Mouse (Mus musculus): ENCODE measurements at regions not wholly inside any gene's neighbourhood (a gene's known extent, or its start where the extent isn't known, plus 50 kb on each side); places are given as distances from the start of the nearest gene placed in this dataset.

DNA sequence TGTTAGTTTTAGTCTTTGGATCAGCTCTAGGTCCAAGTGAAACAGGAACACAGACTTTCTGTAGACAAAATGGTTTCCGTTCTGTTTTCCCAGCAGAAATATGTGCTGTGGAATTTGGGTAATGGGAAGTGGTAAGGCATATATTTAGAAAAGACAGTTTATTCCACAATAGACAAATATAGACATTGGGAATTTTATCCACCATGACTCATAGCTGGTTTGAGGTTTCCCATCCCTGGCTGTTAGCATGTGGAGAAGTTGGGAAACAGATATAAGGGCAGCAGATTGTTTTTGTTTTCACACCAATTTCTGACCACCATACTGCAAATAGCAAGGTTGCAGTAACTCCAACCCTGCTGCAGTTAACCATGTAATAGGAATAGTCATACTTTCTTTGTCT lies 385.0 kb upstream of the Adam34 start:
- no peak overlapping the region for H3K4me3 ChIP-seq (ENCODE audit: low read depth, low read length)
- TF ChIP-seq CTCF (IDR thresholded peaks at IDR 0.05; ENCODE audit: low read depth), result no peak
- WGBS, result 63% methylated on average over 1 of the region's 1 CpGs
- no peak overlapping the region for H3K27ac ChIP-seq (ENCODE audit: low read depth, low read length)
- H3K36me3 ChIP-seq (ENCODE audit: control insufficient read depth, insufficient read depth), result no peaks in the 10 kb centered on the region
- H3K4me2 ChIP-seq (replicated peaks; ENCODE audit: low read depth), result no peak overlapping the region
- H3K9me3 ChIP-seq (ENCODE audit: control insufficient read depth), result no peaks in the 10 kb centered on the region
- no peak overlapping the region for H3K9ac ChIP-seq (ENCODE audit: low read depth, low read length)
- H3K4me1 ChIP-seq (replicated peaks; ENCODE audit: control insufficient read depth, insufficient read depth, low read length), result no peaks in the 10 kb centered on the region
- H3K27me3 ChIP-seq (replicated peaks; ENCODE audit: control insufficient read depth, insufficient read depth, low read length), result no peaks in the 10 kb centered on the region
- ATAC-seq, result no peak

GRCm38 (mm10) chr8:44093491-44093890 lies 383.6 kb upstream of the Adam34 start:
- Histone ChIP-seq H3K9me3 (ENCODE audit: control insufficient read depth) (no peaks in the 10 kb centered on the region), H3K4me3 (ENCODE audit: low read depth, low read length) (no peak overlapping the region), H3K27ac (ENCODE audit: low read depth, low read length) (no peak overlapping the region), H3K9ac (ENCODE audit: low read depth, low read length) (no peak overlapping the region), H3K27me3 (replicated peaks; ENCODE audit: control insufficient read depth, insufficient read depth, low read length) (no peaks in the 10 kb centered on the region), H3K36me3 (ENCODE audit: control insufficient read depth, insufficient read depth) (no peaks in the 10 kb centered on the region), H3K4me1 (replicated peaks; ENCODE audit: control insufficient read depth, insufficient read depth, low read length) (no peaks in the 10 kb centered on the region), H3K4me2 (replicated peaks; ENCODE audit: low read depth) (no peak overlapping the region)
- TF ChIP-seq CTCF (IDR thresholded peaks at IDR 0.05; ENCODE audit: low read depth), result no peak
- 71% methylated on average over 1 of the region's 1 CpGs for WGBS
- ATAC-seq, result no peak

DNA sequence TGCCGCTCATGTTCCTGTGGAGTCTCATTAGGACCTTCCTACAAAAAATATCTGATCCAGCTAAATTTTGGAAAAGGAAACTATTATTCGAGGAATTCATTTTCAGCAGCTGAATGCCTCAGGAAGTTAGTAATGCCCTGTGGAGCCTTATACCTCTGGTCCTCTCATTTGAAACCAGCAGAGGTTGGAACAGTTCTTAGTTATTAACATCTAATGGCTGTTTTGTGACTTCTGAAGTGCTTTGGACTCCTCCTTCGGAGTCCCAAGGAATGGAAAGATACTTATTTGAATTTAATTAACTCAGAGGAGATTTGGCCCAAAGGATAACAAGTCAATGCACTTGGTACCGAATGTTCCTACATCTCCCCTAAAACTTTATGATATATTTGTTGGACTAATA lies 372.2 kb upstream of the Adam34 start:
- no peaks in the 10 kb centered on the region for H3K27me3 ChIP-seq (replicated peaks; ENCODE audit: control insufficient read depth, insufficient read depth, low read length)
- 81% methylated on average over 4 of the region's 4 CpGs for WGBS
- no peak for TF ChIP-seq CTCF (IDR thresholded peaks at IDR 0.05; ENCODE audit: low read depth)
- no peak overlapping the region for H3K9ac ChIP-seq (ENCODE audit: low read depth, low read length)
- no peaks in the 10 kb centered on the region for H3K9me3 ChIP-seq (ENCODE audit: control insufficient read depth)
- no peak for ATAC-seq
- no peaks in the 10 kb centered on the region for H3K36me3 ChIP-seq (ENCODE audit: control insufficient read depth, insufficient read depth)
- H3K4me2 ChIP-seq (replicated peaks; ENCODE audit: low read depth), result no peak overlapping the region
- H3K4me3 ChIP-seq (ENCODE audit: low read depth, low read length), result no peak overlapping the region
- H3K4me1 ChIP-seq (replicated peaks; ENCODE audit: control insufficient read depth, insufficient read depth, low read length), result no peaks in the 10 kb centered on the region
- H3K27ac ChIP-seq (ENCODE audit: low read depth, low read length), result no peak overlapping the region

GRCm38 (mm10) chr8:44058846-44059245 lies 349.0 kb upstream of the Adam34 start:
- no peak for ATAC-seq
- no peak for TF ChIP-seq CTCF (IDR thresholded peaks at IDR 0.05; ENCODE audit: low read depth)
- WGBS, result 71% methylated on average over 5 of the region's 5 CpGs
- Histone ChIP-seq H3K4me2 (replicated peaks; ENCODE audit: low read depth) (no peak overlapping the region), H3K9me3 (ENCODE audit: control insufficient read depth) (no peaks in the 10 kb centered on the region), H3K4me1 (replicated peaks; ENCODE audit: control insufficient read depth, insufficient read depth, low read length) (no peaks in the 10 kb centered on the region), H3K9ac (ENCODE audit: low read depth, low read length) (no peak overlapping the region), H3K27ac (ENCODE audit: low read depth, low read length) (no peak overlapping the region), H3K4me3 (ENCODE audit: low read depth, low read length) (no peak overlapping the region), H3K27me3 (replicated peaks; ENCODE audit: control insufficient read depth, insufficient read depth, low read length) (no peaks in the 10 kb centered on the region), H3K36me3 (ENCODE audit: control insufficient read depth, insufficient read depth) (no peaks in the 10 kb centered on the region)

DNA sequence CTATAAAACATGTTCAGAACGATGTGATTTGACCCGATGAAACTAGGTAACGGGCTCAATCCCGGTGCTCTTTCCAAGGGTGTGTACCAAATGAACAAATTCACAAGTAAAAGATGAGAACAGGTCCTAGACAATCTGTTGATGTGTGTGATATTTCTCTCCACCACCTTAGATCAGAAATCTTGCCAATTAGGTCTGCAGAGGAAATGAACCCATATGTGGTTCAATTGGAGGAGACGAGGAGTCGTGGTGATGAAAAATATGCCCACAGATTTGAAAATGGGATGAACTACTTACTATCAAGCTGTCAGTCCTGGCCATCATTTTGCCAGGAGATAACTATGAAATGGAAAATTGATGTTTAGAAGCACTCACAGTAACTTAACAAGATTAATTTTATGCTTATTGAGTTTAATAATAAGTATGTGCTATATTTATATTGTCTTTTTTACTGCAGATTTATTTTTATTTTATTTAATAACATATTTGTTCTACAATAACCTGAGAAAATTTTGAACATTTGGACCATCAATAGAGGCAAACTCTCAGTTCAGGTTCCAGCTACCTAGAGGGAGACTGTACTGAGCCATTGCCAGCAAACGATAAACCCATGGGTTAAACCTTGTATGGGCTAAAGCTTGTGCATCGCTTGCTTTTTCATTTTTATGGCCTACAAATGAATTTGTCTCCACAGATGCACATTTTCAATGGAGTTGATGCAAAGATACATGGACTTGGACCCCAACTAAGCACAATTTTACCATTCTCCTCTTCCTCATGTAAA lies 332.9 kb upstream of the Adam34 start:
- no peak for TF ChIP-seq CTCF (IDR thresholded peaks at IDR 0.05; ENCODE audit: low read depth)
- H3K27me3 ChIP-seq (replicated peaks; ENCODE audit: control insufficient read depth, insufficient read depth, low read length), result no peaks in the 10 kb centered on the region
- H3K9me3 ChIP-seq (ENCODE audit: control insufficient read depth), result no peaks in the 10 kb centered on the region
- no peak for ATAC-seq
- no peaks in the 10 kb centered on the region for H3K36me3 ChIP-seq (ENCODE audit: control insufficient read depth, insufficient read depth)
- no peak overlapping the region for H3K4me3 ChIP-seq (ENCODE audit: low read depth, low read length)
- H3K4me1 ChIP-seq (replicated peaks; ENCODE audit: control insufficient read depth, insufficient read depth, low read length), result no peaks in the 10 kb centered on the region
- no peak overlapping the region for H3K9ac ChIP-seq (ENCODE audit: low read depth, low read length)
- no peak overlapping the region for H3K27ac ChIP-seq (ENCODE audit: low read depth, low read length)
- no peak overlapping the region for H3K4me2 ChIP-seq (replicated peaks; ENCODE audit: low read depth)
- WGBS, result 91% methylated on average over 8 of the region's 8 CpGs

DNA sequence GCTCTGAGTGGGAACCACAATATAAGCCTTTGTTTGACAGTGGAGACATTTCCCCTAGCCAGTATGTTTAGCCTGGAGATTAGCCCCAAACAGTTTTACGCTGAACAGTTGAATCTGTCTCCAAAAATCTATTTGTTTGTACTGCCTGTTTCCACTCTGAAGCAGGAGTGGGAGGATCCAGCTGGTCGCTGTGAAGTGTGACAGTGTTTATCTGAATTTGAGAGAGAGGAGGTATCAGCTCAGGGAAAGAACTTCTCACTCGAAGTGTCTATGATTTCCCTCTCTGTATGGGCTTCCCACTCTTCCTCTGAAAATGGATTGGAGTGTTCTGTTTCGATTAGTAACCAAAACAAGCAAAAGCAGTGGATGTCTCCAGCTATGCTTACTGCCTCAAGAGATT lies 324.4 kb upstream of the Adam34 start:
- TF ChIP-seq CTCF (IDR thresholded peaks at IDR 0.05; ENCODE audit: low read depth), result no peak
- Histone ChIP-seq H3K27me3 (replicated peaks; ENCODE audit: control insufficient read depth, insufficient read depth, low read length) (no peaks in the 10 kb centered on the region), H3K36me3 (ENCODE audit: control insufficient read depth, insufficient read depth) (no peaks in the 10 kb centered on the region), H3K9me3 (ENCODE audit: control insufficient read depth) (no peaks in the 10 kb centered on the region), H3K4me1 (replicated peaks; ENCODE audit: control insufficient read depth, insufficient read depth, low read length) (no peaks in the 10 kb centered on the region), H3K4me3 (ENCODE audit: low read depth, low read length) (no peak overlapping the region), H3K4me2 (replicated peaks; ENCODE audit: low read depth) (no peak overlapping the region), H3K27ac (ENCODE audit: low read depth, low read length) (no peak overlapping the region), H3K9ac (ENCODE audit: low read depth, low read length) (no peak overlapping the region)
- WGBS, result 31% methylated on average over 4 of the region's 4 CpGs
- ATAC-seq, result no peak

All from intestine, postnatal 0 days (tissue).